Mouse (Mus musculus): ENCODE data around the gene Dnmt3a. TPM values are rescaled to one million over a fixed set of nuclear protein-coding genes. Genes with fewer than 3 reads are reported as not detected.
A peak's percentile ranks its signal among the peaks of the same experiment; 100 is the strongest.

Gene Dnmt3a
- total RNA-seq (2021), result 100 to 1,000 TPM; 184 to 206 TPM

DNA sequence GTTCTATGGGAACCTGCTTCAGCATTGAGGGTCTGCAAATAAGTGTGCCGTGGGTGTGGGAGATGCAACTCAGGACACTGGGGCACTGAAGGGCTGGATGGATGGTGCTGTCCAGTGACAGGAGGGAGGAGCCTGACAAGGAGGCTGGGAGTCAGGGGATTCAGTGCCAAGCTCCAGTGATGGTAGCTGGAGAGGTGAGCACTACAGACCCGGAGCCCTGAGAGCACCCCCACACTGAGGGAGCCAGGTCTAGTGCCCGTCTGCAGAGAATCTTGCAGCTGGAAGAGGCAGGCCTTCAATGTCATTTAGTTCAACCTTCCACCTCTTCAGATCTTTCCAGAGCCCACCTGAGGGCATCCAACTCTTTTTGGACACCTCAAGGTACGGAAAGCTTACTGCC is at the start of gene Dnmt3a:
Gene Dnmt3a, plus strand, starts transcription at position 156 of the 400 bp plus-strand sequence.
- intact Hi-C loops (cut with DNase I), result no loop called here

DNA sequence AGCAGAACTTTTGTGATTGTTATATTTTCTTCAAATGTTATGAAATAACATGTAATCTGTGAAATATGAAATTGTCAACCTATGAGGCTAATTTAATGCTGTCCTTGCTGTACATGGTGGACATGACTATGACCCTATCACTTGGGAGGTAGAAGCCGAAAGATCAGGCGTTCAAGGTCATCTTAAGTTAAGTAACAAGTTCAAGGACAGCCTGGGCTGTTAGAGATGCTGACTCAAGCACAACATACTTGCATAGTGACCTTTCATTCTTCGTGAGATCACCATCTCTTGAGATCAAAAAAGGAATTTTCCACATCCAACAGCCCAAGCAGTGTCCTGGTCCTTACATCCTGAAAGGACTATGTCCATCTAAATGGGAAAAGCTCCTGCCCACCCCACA is 49.6 kb upstream of the Dnmt3a start:
- no peak for DNase-seq
- intact Hi-C loops (cut with DNase I), result no loop called here

More for the DNA sequence above, at the start of gene Dnmt3a:
- DNase-seq, result no peak

DNA sequence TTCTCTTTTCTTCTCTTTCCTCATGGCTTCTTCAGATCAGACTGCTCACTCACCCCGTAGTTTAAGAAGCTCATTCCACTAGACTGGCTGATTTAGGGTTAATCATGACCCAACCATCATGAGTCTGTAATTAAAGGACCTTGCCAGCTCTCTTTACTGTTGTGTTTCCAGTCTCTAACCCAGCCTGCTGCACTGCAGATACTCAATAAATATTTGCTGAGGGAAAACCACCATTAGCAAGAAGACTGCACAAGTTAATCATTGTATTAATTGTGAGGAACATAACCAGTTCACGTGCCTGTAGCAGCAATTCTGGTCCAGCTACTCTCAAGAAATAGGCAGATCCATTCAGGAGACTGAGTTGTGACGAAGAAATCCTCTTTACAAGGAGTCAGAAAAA is 47.7 kb upstream of the Dnmt3a start:
- intact Hi-C loops (cut with DNase I), result no loop called here
- no peak for DNase-seq

DNA sequence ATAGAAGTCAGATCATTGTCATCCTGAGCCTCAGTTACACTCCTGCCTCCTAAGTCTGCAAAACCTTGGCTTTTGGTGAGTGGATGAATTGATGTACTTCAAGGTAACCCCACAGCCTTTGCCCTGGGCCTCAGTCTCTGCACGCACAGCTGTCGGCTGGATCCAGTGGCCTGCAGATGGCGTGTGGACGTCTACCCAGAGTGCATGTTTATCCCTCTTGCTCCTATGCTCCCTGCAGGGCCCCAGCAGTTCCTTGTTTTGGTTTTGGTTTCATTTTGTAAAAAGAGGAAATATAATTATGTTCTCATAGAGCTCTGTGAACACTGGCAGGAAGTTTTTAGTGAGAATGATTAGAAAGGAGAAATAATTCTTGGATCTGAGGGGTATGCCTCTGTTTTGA is 46.4 kb upstream of the Dnmt3a start:
- intact Hi-C loops (cut with DNase I), result no loop called here
- DNase-seq, result peak; percentile 36

DNA sequence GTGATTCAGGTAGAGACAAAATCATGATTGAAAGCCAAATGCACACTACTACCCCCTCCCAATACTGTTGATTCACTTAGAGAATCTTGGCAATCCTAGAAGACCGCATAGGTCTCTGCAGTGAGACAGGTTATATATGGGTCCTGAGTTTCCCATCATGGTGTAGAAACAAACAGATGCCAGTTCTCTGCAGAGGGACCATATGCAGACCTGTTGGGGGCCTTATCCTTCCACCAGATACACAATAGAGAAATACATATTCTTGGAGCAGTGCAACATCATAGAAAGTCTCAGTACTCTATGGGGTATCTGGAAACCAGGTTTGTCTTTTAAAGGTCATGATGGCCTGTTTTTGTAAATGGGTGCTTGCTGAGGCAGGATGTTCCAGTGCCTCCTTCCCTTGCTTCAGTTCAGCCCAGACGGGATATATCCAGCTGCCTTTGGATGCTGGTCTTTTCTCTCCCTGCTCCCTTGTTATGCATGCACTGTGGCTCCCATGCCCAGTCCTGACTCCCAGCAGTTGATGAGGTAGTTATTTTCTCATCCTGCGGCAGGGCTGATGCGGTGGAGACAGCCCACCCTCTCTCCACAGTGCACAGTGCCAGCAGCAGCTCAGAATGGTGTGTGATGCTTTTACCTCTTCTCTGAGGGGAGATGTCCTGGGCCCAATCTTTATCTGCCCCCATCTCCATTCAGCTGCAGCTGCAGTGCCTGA is 44.8 kb upstream of the Dnmt3a start:
- intact Hi-C loops (cut with DNase I), result no loop called here

DNA sequence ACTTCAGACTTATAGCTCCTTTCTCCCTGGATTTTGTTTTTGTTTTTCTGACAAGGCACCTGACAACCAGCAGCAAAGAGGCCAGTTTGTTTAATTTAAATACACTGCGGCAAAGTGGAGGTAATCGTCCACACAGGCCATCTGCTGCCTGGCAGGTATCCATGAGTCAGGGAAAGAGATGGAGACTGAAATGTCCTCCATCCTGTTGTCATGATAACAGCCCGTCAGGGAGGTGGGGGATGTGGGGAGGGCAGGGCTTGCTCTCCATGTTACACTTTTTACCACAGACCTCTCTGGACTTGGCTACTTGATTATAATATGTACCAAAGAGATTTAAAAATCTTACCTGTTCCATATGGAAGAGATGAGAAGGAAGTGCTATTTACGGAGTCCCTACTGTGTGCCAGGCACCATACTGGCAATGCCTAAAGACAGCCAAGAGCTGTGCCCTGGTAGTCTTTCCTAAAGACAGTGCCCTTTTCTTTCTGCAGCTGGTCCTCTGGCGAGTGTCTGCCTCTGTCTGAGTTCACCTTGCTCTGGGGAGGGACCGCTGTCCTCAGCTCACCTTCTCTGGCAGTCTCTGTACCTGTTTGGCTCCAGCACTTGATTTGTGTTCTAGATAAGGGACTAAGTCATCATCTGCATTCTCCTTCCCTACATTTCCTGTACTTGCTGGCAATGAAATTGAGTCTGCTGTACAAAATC is 44.1 kb upstream of the Dnmt3a start:
- peak; percentile 86 for DNase-seq
- intact Hi-C loops (cut with DNase I), result no loop called here

More for the DNA sequence above, 44.8 kb upstream of the Dnmt3a start:
- peak; percentile 64 for DNase-seq

DNA sequence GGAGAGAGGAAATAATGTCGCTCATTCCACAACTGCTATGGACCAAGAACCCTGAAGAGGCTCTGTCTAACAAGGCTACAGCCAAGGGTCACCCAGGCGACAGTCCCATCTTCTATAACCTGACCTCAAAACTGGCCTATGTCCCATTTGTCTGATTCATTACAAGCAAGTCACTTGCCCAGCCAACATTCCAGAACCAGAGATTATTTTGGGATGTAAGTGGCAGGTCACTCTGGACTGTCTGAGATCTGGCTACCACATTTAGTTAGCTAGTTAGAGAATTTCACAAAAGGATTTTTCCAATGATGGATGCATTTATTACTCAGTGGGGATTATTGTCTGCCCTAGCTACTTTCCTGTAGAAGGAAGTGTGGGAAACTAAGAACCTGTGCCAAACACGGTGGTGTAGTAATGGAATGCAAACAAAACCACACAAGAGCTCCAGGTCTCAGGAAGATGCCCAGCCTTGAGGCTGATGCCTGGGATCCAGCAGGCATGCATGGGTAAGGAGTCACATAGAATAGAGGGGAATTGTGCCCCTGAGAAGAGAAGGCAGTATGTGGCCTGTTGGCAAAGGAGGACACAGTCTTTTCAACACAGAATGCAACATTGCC is 41.5 kb upstream of the Dnmt3a start:
- intact Hi-C loops (cut with DNase I), result no loop called here

DNA sequence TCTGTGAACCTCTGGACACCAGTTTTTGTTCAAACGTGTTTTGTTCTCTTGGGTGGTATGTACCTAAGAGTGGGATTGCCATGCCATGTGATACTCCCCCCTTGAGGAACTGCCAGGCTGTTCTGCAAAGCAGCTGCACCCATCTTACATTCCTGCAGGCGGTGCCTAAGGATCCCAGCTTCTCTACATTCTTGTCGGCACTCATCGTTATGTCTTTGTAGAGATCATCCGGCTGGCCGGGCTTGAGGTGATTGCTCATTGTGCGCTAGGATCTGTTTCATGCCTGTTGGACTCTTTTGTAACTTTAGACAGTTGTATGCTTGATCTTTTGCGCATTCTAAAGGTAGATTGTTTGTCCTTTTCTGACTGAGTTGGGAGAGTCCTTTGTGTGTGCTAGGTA is 38.4 kb upstream of the Dnmt3a start:
- intact Hi-C loops (cut with DNase I), result no loop called here

More for the DNA sequence above, 41.5 kb upstream of the Dnmt3a start:
- no peak for DNase-seq

DNA sequence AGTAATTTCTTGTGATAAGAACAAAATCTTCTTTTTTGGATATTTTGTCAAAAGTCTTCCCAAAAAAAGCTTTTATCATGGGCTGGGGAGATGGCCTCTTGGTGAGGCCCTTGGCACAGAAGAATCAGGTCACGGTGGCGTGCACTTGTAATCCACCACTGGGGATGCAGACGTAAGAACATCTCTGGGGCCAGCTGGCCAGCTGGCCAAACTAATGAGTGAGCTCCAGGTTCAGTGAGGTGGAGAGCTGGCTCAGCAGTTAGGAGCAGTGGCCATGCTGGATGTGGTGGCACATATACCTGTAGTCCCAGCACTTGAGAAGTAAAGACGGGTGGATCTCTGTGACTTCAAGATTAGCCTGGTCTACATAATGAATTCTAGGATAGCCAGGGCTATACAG is 37.4 kb upstream of the Dnmt3a start:
- DNase-seq, result no peak
- intact Hi-C loops (cut with DNase I), result no loop called here

More for the DNA sequence above, 38.4 kb upstream of the Dnmt3a start:
- DNase-seq, result no peak

DNA sequence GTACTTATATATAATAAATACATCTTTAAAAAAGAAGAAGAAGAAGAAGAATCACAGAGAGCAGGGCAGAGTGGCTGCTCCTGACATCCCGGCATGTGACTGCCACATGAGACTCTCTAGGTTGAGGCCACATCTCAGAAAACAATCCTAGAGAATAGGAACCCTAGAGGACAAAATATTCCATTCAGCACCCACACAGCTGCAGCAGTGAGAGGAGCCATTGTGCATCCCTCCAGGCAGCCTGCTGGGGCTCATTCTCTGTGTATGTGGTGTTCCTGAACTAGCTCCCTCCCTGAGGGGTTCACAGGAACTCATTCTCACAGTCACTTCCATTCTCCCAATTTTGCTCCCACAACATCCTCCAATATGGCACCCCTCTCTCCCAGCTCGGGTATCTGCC is 35.3 kb upstream of the Dnmt3a start:
- no peak for DNase-seq
- intact Hi-C loops (cut with DNase I), result no loop called here

DNA sequence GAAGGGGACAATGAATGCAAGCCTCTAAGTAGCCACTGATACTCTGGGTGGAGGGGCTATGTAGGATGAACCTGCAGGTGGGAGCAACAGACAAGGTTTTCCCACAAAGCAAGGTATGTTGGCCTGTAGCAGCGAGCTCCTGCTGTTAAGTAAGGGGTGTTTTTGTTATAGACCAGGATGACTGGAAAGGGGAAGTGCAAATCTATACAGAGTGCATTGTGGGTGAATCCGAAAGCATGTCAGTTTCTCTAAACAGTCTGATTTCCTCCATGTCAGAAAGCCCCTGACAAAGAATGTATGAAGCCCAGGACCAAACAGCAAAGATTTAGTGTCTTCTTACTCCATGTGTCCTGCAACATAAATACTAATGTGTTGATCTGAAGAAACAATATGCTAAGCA is 34.7 kb upstream of the Dnmt3a start:
- intact Hi-C loops (cut with DNase I), result no loop called here
- no peak for DNase-seq

DNA sequence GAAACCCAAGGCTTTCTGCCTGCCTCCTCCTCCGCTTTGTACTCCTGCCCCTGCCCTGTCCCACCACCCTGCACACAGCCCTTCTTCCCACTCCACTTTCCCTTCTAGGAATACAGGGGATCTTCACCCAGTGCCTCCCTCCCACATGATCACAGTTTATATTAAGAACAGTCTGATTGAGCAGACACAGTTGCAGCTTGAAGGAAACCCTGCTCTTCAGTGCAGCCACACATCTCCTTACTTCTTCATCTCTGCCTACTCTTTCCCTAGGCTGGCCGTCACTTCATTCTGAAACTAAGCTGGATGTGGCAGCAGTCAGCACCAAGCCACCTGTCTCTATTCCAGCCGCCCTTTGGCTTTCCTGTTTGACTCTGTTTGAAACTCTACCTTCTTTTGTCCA is 32.2 kb upstream of the Dnmt3a start:
- no peak for DNase-seq
- intact Hi-C loops (cut with DNase I), result no loop called here

DNA sequence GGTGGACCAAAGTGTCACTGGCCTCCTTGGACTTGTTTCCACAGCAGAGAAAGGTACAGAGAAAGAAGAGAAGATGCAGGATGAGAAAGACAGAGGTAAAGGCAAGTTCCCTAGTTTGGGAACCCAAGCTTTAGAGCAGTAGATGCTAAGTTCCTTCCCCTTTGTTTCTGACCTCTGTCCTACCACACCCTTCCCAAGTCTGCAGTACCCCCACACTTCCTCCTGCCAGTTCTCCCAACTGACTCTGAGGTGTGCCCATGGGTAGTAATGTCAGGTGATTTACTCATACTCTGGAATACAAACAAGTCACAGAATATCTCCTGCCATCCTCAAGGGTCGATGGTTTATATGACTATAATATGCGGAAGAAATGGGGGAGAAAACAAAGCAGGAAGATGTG is 29.8 kb upstream of the Dnmt3a start:
- intact Hi-C loops (cut with DNase I), result loop anchor here (5.0 kb wide), 1 partner anchor 194 kb away; no protein-coding TSS in a partner anchor
- no peak for DNase-seq

DNA sequence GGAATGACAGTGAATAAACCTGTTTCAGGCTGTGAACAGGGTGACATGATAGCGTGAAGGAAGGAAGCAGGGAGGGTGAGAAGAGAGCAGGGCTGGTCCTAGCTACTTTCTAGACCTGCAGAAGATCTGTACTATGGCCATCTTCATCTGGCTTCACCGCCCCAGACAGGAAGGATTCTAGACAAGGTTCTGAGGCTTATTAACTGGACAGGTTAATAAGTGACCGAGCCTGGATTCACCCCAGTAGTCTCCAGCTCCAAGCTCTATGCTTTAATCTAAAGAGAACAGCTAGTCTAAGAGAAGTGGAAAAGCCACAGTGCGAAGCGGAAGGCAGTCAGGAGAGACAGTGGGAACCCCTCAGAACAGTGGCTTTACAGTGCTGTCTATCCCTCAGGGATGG is 28.1 kb upstream of the Dnmt3a start:
- intact Hi-C loops (cut with DNase I), result loop anchor here (5.0 kb wide), 1 partner anchor 195 kb away; no protein-coding TSS in a partner anchor
- no peak for DNase-seq

DNA sequence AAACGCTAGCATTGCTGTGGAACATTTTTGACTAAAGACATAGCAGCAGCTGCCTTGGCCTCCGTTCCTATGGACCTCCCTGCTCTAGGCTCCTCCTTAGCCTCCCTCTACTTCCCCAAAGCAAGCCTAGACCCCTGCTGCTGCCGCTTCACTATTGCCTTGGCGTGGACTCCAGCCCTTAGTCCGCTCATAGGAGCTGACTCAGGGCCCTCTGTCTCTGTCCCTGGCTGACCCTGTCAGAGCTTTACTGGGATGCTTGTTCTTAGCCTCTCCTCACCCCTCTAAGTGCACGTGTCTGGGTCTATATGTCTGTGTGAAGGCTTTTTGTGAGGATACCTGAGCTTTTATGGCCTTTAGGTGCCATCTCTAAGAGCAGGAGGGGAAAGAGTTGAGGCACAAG is 27.5 kb upstream of the Dnmt3a start:
- no peak for DNase-seq
- intact Hi-C loops (cut with DNase I), result loop anchor here (5.0 kb wide), 1 partner anchor 196 kb away; no protein-coding TSS in a partner anchor

DNA sequence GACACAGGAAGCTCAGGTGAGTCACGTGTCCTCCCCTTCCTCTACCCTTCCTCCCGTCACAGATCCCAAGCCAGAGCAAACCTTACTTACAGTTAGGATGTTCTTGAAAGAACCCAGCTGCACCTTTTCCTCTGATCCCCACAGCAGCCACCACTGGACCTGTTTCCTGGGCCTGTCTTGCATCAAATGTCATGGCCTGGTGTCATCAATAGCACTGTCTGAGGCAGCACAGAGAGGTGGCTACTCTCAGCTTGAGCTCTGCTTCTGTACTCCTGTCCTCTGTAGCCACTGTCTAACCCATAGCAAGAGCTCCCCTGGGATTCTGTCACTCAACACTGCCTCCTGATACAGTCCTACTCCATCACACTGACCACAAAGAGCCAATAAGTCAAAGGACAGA is 26.2 kb upstream of the Dnmt3a start:
- intact Hi-C loops (cut with DNase I), result loop anchor here (5.0 kb wide), 1 partner anchor 197 kb away; no protein-coding TSS in a partner anchor
- no peak for DNase-seq

DNA sequence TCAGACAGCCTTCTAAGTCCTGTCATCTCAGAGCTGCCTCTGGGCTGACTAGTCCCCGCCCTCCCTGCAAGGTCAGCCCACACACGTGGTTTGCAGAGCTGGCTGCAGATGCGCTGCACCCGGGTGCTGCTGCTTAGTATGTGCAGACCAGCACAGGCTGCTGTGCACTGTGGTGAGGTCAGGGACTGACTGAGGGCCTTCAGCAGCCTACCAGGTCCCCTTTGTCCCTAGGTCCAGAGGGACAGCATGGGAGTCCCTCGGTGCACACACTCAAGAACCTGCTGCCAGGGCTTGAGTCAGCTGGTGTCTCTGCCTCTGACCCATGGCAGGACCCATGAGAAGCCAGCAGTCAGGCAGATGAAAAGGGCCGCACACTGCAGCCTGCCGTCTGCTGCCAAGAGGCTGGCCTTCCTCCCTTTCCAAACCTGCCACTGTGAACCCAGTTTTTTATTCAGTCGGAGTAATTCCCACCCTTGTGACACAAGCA is 25.4 kb upstream of the Dnmt3a start:
- intact Hi-C loops (cut with DNase I), result no loop called here
- peak; percentile 50 for DNase-seq

DNA sequence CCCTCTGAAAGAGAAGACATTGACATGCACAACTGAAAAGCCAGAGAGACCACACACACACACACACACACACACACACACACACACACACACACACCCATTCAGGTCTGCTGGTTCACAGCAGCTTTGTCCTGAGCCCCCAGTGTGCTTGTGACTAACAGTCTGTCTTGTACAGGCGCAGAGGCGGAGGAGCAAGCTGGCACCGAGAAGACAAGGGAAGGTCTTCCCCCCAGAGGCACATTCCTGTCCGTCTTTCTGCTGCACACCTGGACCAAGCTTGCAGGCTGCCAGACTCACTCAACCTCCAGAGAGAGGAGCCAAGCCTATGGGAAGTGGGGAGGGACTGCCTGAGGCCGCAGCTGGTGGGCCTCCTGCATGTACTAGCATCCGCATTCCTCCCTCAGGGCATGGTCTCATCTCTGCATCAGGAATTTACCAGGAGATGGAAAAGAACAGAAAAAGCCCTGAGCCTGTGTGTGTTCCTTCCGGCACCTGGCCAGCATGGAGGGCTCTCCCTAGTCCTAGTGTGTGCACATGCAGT is 24.8 kb upstream of the Dnmt3a start:
- intact Hi-C loops (cut with DNase I), result no loop called here
- no peak for DNase-seq

DNA sequence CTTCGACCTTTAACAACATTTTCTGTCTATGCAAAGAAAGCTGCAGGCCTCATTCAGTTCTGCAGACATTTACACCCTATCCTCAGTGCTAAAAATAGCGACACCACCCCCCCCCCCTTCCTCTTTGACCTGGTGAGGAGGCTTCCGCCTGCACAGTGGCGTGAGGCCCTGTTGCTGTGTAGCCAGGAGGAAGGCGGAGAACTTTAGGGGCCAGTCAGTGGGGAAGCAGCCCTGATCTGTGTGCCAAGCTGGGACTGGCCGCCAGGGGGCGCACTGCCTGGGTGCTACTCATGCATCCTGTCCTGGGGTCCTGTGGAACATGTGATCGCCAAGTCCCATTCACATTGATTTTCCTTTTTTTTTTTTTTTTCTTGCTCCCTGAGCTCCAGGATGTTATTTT is 24.3 kb upstream of the Dnmt3a start:
- DNase-seq, result peak; percentile 87
- intact Hi-C loops (cut with DNase I), result no loop called here

DNA sequence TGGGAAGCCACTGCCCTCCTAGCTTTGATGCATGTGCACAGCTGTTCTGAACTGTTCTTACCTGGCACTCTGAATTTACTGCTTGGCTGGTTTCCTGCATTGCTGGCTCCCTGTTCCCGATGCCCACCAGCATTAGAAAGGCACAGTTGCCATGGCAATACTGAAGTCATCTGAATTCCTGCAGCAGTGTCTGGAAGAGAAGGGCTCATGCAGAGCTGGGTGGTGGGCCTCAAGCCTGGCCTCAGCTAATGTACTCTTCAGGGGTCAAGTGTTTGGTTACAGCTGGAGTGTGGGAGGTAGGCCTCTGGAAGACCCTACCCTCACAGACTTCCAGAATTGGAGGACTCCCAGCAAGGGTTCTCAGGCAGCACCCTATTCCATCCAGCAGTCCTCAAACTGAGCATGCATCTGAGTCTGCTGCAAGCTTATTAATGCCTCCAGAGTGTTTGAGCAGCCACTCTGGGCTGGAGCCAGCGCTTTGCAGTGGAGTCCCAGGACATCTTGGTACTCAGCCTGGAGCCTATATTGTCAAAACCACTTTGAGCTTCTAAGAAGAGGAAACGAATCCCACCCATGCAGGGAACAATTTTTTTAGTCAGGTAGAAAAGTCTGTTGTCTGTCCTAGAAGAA is 22.5 kb upstream of the Dnmt3a start:
- DNase-seq, result no peak
- intact Hi-C loops (cut with DNase I), result no loop called here

DNA sequence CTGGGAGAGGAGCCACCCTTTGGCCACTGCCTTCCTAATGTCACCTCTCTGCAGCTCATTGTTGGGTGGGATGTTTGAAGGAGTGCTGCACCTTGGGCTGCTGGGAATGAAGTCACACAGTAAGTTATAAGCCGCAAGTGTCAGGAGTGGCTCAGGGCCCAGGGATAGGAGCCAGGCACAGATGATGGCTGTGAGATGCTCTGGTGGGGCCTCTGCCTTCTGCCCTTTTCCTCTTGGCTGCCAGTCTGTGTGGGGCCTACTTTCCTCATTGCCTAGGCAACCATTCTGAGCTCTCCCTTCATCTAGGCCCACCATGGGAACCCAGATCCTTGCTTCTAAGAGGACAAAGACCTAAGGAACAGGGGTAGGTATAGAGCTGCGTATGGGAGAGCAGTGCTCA is 21.5 kb upstream of the Dnmt3a start:
- intact Hi-C loops (cut with DNase I), result no loop called here
- DNase-seq, result peak; percentile 67
